Mouse (Mus musculus) lung, postnatal 0 days (tissue): ENCODE results near the gene Taar7d.

Experiments used
- CTCF ChIP-seq: IDR thresholded peaks from 2 replicates; pipeline ENCODE4 v1.5.1; 2016; ENCODE audit warnings: antibody characterized with exemption, mild to moderate bottlenecking
- EP300 ChIP-seq: IDR thresholded peaks from 2 replicates; pipeline ENCODE4 v1.6.1; 2016; ENCODE audit warnings: antibody characterized with exemption, mild to moderate bottlenecking, control low read depth

GRCm38 (mm10) chr10:24006442-24006841 is 20.6 kb upstream of the Taar7d start:
- TF ChIP-seq CTCF, result no peak
- no peak for TF ChIP-seq EP300
